31 mouse cellular contexts compared by ENCODE assay signal in the genomic region with DNA sequence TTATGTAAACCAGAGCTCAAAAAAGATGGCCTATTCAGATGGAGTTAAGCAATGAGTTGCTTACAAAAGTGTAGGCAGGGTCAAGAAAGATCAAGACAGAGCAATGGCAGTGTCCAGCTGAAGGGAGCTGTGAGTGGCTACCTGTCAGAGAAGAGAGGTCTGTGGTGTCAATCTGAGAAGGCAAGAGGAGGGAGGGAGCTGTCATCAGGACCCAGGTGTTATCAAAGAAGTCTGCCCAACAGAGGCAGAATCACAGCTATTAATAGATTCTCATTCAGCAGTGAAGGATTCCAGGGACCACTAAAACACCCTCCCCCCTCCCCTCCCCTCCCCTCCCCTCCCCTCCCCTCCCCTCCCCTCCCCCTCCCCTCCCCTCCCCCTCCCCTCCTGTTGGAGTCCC. TPM values are rescaled to one million over a fixed set of nuclear protein-coding genes. Genes with fewer than 3 reads are reported as not detected.
DNase-seq lines count a peak whose midpoint lies in the region; ATAC-seq and TF ChIP-seq lines count a peak whose summit lies in the region.
"Had no signal": no experiment of that assay in that cellular context is flagged by ENCODE, and none has a peak within 500 bp of the region (broad histone marks: within the 10 kb centered on the region; RNA-seq: fewer than 3 reads in every experiment).

No protein-coding gene starts in this region.

- no peak for TF ChIP-seq POLR2A in heart, adult 2 months (IDR thresholded peaks at IDR 0.05; ENCODE audit: insufficient read depth, low read depth, low read length)

- H3K9me3 ChIP-seq in heart, embryonic 10.5 days = no peaks in the 10 kb centered on the region
- H3K9me3 ChIP-seq in heart, embryonic 15.5 days (replicated peaks) = no peaks in the 10 kb centered on the region
- H3K9me3 ChIP-seq: forebrain, embryonic 13.5 days; midbrain, embryonic 10.5 days; neural tube, embryonic 12.5 days had no signal

- H3K27me3 ChIP-seq in heart, adult 2 months (ENCODE audit: control insufficient read depth, insufficient read depth, low read length) = no peaks in the 10 kb centered on the region
- no peaks in the 10 kb centered on the region for H3K27me3 ChIP-seq in heart, embryonic 10.5 days (ENCODE audit: insufficient read depth, poor library complexity, severe bottlenecking)
- no peaks in the 10 kb centered on the region for H3K27me3 ChIP-seq in heart, embryonic 15.5 days
- H3K27me3 ChIP-seq: forebrain, embryonic 13.5 days; neural tube, embryonic 12.5 days had no signal

- no peak overlapping the region for H3K4me2 ChIP-seq in heart, embryonic 15.5 days

- no peak overlapping the region for H3K9ac ChIP-seq in heart, adult 2 months (ENCODE audit: low read depth, low read length)
- no peak overlapping the region for H3K9ac ChIP-seq in heart, embryonic 15.5 days
- H3K9ac ChIP-seq: forebrain, embryonic 13.5 days; liver, embryonic 14.5 days; neural tube, embryonic 12.5 days had no signal

- ATAC-seq in heart, embryonic 15.5 days (replicated peaks; ENCODE audit: insufficient number of reproducible peaks, insufficient read depth, low FRiP score, low read depth) = peak; percentile 50; the same call in 1 of the 2 replicates
- ATAC-seq: CD4-positive, CD25-positive, alpha-beta regulatory T cell, adult 4 months; forebrain, embryonic 13.5 days; hindbrain, embryonic 16.5 days had no signal

- H3K27ac ChIP-seq in heart, adult 2 months = peak overlapping the region; percentile 33
- H3K27ac ChIP-seq in heart, embryonic 10.5 days = peak overlapping the region; percentile 74; the same call in 1 of the 2 replicates
- peak overlapping the region; percentile 76 for H3K27ac ChIP-seq in heart, embryonic 15.5 days
- no peak overlapping the region for H3K27ac ChIP-seq in layer of hippocampus, adult 2 months
- H3K27ac ChIP-seq: forebrain, embryonic 13.5 days; kidney, postnatal 0 days; liver, embryonic 14.5 days; midbrain, embryonic 10.5 days; neural tube, embryonic 12.5 days had no signal

- no peaks in the 10 kb centered on the region; the same call in 1 of the 2 replicates for H3K4me1 ChIP-seq in heart, adult 2 months (ENCODE audit: control insufficient read depth, insufficient read depth, low read length)
- H3K4me1 ChIP-seq in heart, embryonic 10.5 days = peaks cover 10% of the 10 kb centered on the region
- peaks cover 9% of the 10 kb centered on the region for H3K4me1 ChIP-seq in heart, embryonic 15.5 days (replicated peaks)
- H3K4me1 ChIP-seq: forebrain, embryonic 13.5 days; neural tube, embryonic 12.5 days had no signal

- no peak for TF ChIP-seq CTCF in heart, adult 2 months (IDR thresholded peaks at IDR 0.05)
- TF ChIP-seq CTCF in layer of hippocampus, adult 2 months (conservative IDR thresholded peaks at IDR 0.05) = no peak

- H3K4me3 ChIP-seq in heart, adult 2 months = no peak overlapping the region
- no peak overlapping the region for H3K4me3 ChIP-seq in heart, embryonic 10.5 days
- no peak overlapping the region for H3K4me3 ChIP-seq in heart, embryonic 15.5 days
- H3K4me3 ChIP-seq in layer of hippocampus, adult 2 months = no peak overlapping the region
- H3K4me3 ChIP-seq: myocyte; neural tube, embryonic 12.5 days had no signal

- H3K36me3 ChIP-seq in heart, adult 2 months (ENCODE audit: control insufficient read depth, insufficient read depth, low read length) = no peaks in the 10 kb centered on the region
- no peaks in the 10 kb centered on the region for H3K36me3 ChIP-seq in heart, embryonic 10.5 days
- no peaks in the 10 kb centered on the region for H3K36me3 ChIP-seq in heart, embryonic 15.5 days
- H3K36me3 ChIP-seq: midbrain, embryonic 10.5 days; neural tube, embryonic 12.5 days had no signal

- peak; percentile 62; the same call in 1 of the 2 replicates for TF ChIP-seq EP300 in heart, adult 2 months (IDR thresholded peaks at IDR 0.05; ENCODE audit: insufficient read depth, low read depth, low read length)

- H3K79me2 ChIP-seq in heart, adult 2 months (replicated peaks; ENCODE audit: control insufficient read depth, insufficient read depth, low read length) = no peaks in the 10 kb centered on the region

- intact Hi-C loops in heart, adult 2 months (cut with DNase I) = loop anchor here (10.0 kb wide), 1 partner anchor 146 kb away; a partner anchor contains a TSS

- DNase-seq in heart, adult 2 months = peak in 1 of 2 experiments; percentile 55
- DNase-seq in heart, embryonic 10.5 days (ENCODE audit: low spot score) = peak; percentile 88
- peak; percentile 37 for DNase-seq in heart, postnatal 4 days
- no peak for DNase-seq in cerebellum, adult 11 months
- no peak for DNase-seq in urinary bladder, postnatal 25 days (ENCODE audit: low spot score)
- DNase-seq in layer of hippocampus, adult 2 months (ENCODE audit: low spot score in 2 of 2) = no peak
- DNase-seq: adrenal gland, postnatal 36 days; cerebellum, adult 8-10 months; cerebellum, postnatal 25 days; gastrocnemius, postnatal 10 days; kidney, adult 2 months; layer of hippocampus, adult 9-11 months; liver; lung, adult 2 months; lung, postnatal 14 days; thymus, adult 2 months; thymus, postnatal 36 days had no signal

RNA-seq across cellular contexts. Expression of a gene that starts 8.9 kb away (rescaled TPM):
- total RNA-seq in heart, adult 2 months (2021) = under 1 TPM; 0.18 to 0.52 TPM
- polyA plus RNA-seq in heart, adult 2 months (2012; rRNA removed) = 0.12 TPM in 1 of 2 replicates, not detected in the other
- polyA plus RNA-seq in heart, embryonic 10.5 days (2016; fragmentation: Nextera tagmentation; extraction: Ambion mirVana) = 0.05 and 0.18 TPM in 2 replicates
- polyA plus RNA-seq in heart, embryonic 15.5 days (2015; fragmentation: Nextera tagmentation; extraction: Ambion mirVana) = 0.25 and 0.46 TPM in 2 replicates
- under 1 TPM; 0.17 to 0.32 TPM for total RNA-seq in heart, postnatal 4 days (2021)
- total RNA-seq in layer of hippocampus, adult 2 months (2021) = 10 to 100 TPM; 10.5 to 11.3 TPM
- total RNA-seq: megakaryocyte progenitor cell, adult 5-6 weeks had no signal
- polyA plus RNA-seq: CD4-positive, CD25-positive, alpha-beta regulatory T cell, adult 4 months; embryonic facial prominence, embryonic 11.5 days; forebrain, embryonic 13.5 days; gonadal fat pad, adult 2 months; hindbrain, embryonic 11.5 days; liver, embryonic 14.5 days; midbrain, embryonic 10.5 days; midbrain, postnatal 0 days; neural tube, embryonic 12.5 days had no signal

Comparison
In these comparisons a context has a peak if more than half of its experiments do, and no peak if none do; other contexts are left out.
1. DNase-seq: peak in heart, embryonic 10.5 days (single experiment) and heart, postnatal 4 days (single experiment); none in cerebellum, adult 11 months (single experiment), urinary bladder, postnatal 25 days (single experiment) and layer of hippocampus, adult 2 months (0 of 2).
2. RNA of a gene that starts 8.9 kb away (total RNA-seq): 10.5 to 11.3 TPM in layer of hippocampus, adult 2 months; 0.18 to 0.52 TPM in heart, adult 2 months and 0.17 to 0.32 TPM in heart, postnatal 4 days; every median in the first group is over 4 times any median in the second.